Mouse (Mus musculus) left cerebral cortex, postnatal 36 days (tissue): ENCODE data around the gene Trmt2a. TPM values are rescaled to one million over a fixed set of nuclear protein-coding genes. Genes with fewer than 3 reads are reported as not detected.
"Not testable (repeated sequence)": the region's sequence is repeated elsewhere in the genome, so short reads cannot be mapped to it uniquely, and the experiment has no call there.

Source experiments
- DNase-seq, 2 experiments: peaks; one replicate each; pipeline ENCODE4 v3.0.0; 2021 to 2022; ENCODE audit warnings: low spot score in 2 of 2, mixed read lengths in 1 of 2
- intact Hi-C: fragments of 180-260 bp; cut with DNase I; formaldehyde crosslinking; loops from one replicate; pipeline ENCODE4 v1.15.1; 2025
- microRNA-seq: library from miRNA; unstranded; fragments of <30 nt; microRNA quantifications from one replicate; pipeline ENCODE4 v1.2.0, GENCODE M21; 2022
- total RNA-seq, 2 experiments: library from RNA; stranded (reverse); gene quantifications; 2 replicates each; pipeline ENCODE4 v1.2.3; 2021

Trmt2a gene
- total RNA-seq, 2 experiments from 2014 or later, result 39.7 to 59.3 TPM

- no peak for DNase-seq
- intact Hi-C loops, result no loop called here
Observed at GRCm38 (mm10) chr16:18265024-18265423, 16.5 kb downstream of the Trmt2a start.

GRCm38 (mm10) chr16:18268182-18268581, 19.7 kb downstream of the Trmt2a start:
- intact Hi-C loops, result no loop called here
- no peak for DNase-seq

- DNase-seq, result no peak
- intact Hi-C loops, result no loop called here
Observed at GRCm38 (mm10) chr16:18275166-18275565, 26.7 kb downstream of the Trmt2a start.

- intact Hi-C loops, result loop anchor here (5.0 kb wide), 1 partner anchor 41 kb away; the partner anchor contains the start of genes Ranbp1 and Trmt2a
- DNase-seq, result no peak
Observed at GRCm38 (mm10) chr16:18288166-18288565, 39.7 kb downstream of the Trmt2a start.

- no peak for DNase-seq
- intact Hi-C loops, result loop anchor here (5.0 kb wide), 1 partner anchor 41 kb away; the partner anchor contains the start of genes Ranbp1 and Trmt2a
Observed at GRCm38 (mm10) chr16:18288581-18289061, 40.1 kb downstream of the Trmt2a start.

- intact Hi-C loops, result loop anchor here (5.0 kb wide), 1 partner anchor 42 kb away; the partner anchor contains the start of genes Ranbp1 and Trmt2a
Observed at GRCm38 (mm10) chr16:18289067-18289588, 40.6 kb downstream of the Trmt2a start, which contains the start of gene Dgcr8. Dgcr8 (minus strand) TSS chr16:18289246.

GRCm38 (mm10) chr16:18289614-18290013, 41.1 kb downstream of the Trmt2a start:
- not testable (repeated sequence) for DNase-seq

More at GRCm38 (mm10) chr16:18289067-18289588, 40.6 kb downstream of the Trmt2a start, which contains the start of gene Dgcr8:
- DNase-seq, result peak; percentile 99

More at GRCm38 (mm10) chr16:18289614-18290013, 41.1 kb downstream of the Trmt2a start:
- intact Hi-C loops, result loop anchor here (5.0 kb wide), 1 partner anchor 42 kb away; the partner anchor contains the start of genes Ranbp1 and Trmt2a

Small RNAs within 50 kb of the gene (microRNA-seq; reads per million reads assigned to microRNA genes)
- not detected for gene Gm24572
- 252 reads per million, percentile 65 among the genes with 10 or more reads in this experiment for gene Mir1306

Other genes with a start within 250 kb of the Trmt2a start
- 100 to 1,000 TPM in 1 of 2 experiments, 10 to 100 TPM in 1; 86.3 to 105 TPM for gene Dgcr6, start 195.8 kb upstream of the Trmt2a start, total RNA-seq
- gene Prodh, start 158.5 kb upstream of the Trmt2a start, total RNA-seq, result 10 to 100 TPM; 35.5 to 42.7 TPM
- gene Rtn4r, start 121.0 kb upstream of the Trmt2a start, total RNA-seq, result 100 to 1,000 TPM; 128 to 164 TPM
- gene Ccdc188, start 30.8 kb upstream of the Trmt2a start, total RNA-seq, result under 1 TPM in 1 of 2 experiments, not detected in 1; 0.57 TPM
- gene Zdhhc8, start 13.5 kb upstream of the Trmt2a start, total RNA-seq, result 100 to 1,000 TPM; 145 to 154 TPM
- 10 to 100 TPM; 85.8 to 89.3 TPM for gene Ranbp1, start 53 bp downstream of the Trmt2a start, total RNA-seq
- not detected for gene Gm49776, start 9.6 kb downstream of the Trmt2a start, total RNA-seq
- gene Dgcr8, start 40.6 kb downstream of the Trmt2a start, total RNA-seq, result 10 to 100 TPM; 31.7 to 48.3 TPM
- 100 to 1,000 TPM; 158 to 165 TPM for gene Tango2, start 99.4 kb downstream of the Trmt2a start, total RNA-seq
- gene Arvcf, start 99.5 kb downstream of the Trmt2a start, total RNA-seq, result 10 to 100 TPM; 36.6 to 48.0 TPM
- gene Txnrd2, start 177.7 kb downstream of the Trmt2a start, total RNA-seq, result 10 to 100 TPM; 21.7 TPM
- gene Comt, start 178.2 kb downstream of the Trmt2a start, total RNA-seq, result 100 to 1,000 TPM in 1 of 2 experiments, 10 to 100 TPM in 1; 89.1 to 100 TPM